Mouse (Mus musculus) embryonic facial prominence, embryonic 12.5 days (tissue): ENCODE measurements around the gene Casp7. TPM values are rescaled to one million over a fixed set of nuclear protein-coding genes. Genes with fewer than 3 reads are reported as not detected.

Experiments
- ATAC-seq: fragments of 200-750 bp; cut with Nextera tagmentation; 2 replicates; pipeline ENCODE4 v1.8.0; 2017; ENCODE audit not compliant: insufficient number of reproducible peaks, insufficient read depth, low FRiP score, low TSS enrichment
- H3K27ac ChIP-seq: fragments of 300-500 bp; sonication (generic); 2 replicates; pipeline ENCODE4 v1.5.1; 2016; ENCODE audit warnings: mild to moderate bottlenecking
- H3K27me3 ChIP-seq: fragments of 300-500 bp; sonication (generic); 2 replicates; pipeline ENCODE4 v1.6.1; 2016; ENCODE audit warnings: mild to moderate bottlenecking, moderate library complexity
- H3K36me3 ChIP-seq: fragments of 300-500 bp; sonication (generic); 2 replicates; pipeline ENCODE4 v1.6.1; 2016; ENCODE audit warnings: mild to moderate bottlenecking
- H3K4me1 ChIP-seq: fragments of 300-500 bp; sonication (generic); 2 replicates; pipeline ENCODE4 v1.6.1; 2016
- H3K4me2 ChIP-seq: fragments of 300-500 bp; sonication (generic); replicated peaks from 2 replicates; pipeline ENCODE4 v1.6.1; 2016; ENCODE audit warnings: mild to moderate bottlenecking, moderate library complexity
- H3K4me3 ChIP-seq: fragments of 300-500 bp; sonication (generic); 2 replicates; pipeline ENCODE4 v1.5.1; 2016; ENCODE audit warnings: mild to moderate bottlenecking
- H3K9ac ChIP-seq: fragments of 300-500 bp; sonication (generic); 2 replicates; pipeline ENCODE4 v1.6.1; 2016; ENCODE audit warnings: mild to moderate bottlenecking, moderate library complexity
- H3K9me3 ChIP-seq: fragments of 300-500 bp; sonication (generic); 2 replicates; pipeline ENCODE4 v1.6.1; 2016; ENCODE audit warnings: mild to moderate bottlenecking, moderate library complexity
- WGBS: fragments of 180-500 bp; shearing (Covaris S2); methylation state at CpG from one replicate; pipeline ENCODE4 v1.1.7; 2016; 5-methylcytosine and 5-hydroxymethylcytosine counted together
- polyA plus RNA-seq: library from polyadenylated mRNA; unstranded; fragments of >200 nt; fragmentation: Nextera tagmentation; extraction: Ambion mirVana; gene quantifications from 2 replicates; pipeline ENCODE4 v1.2.1, GENCODE M21; 2016

Casp7 gene
- polyA plus RNA-seq, 1 experiment from 2014 or later = 32.1 TPM

- H3K9me3 ChIP-seq = no peaks in the 10 kb centered on the region
- ATAC-seq = no peak
- H3K27ac ChIP-seq = no peak overlapping the region
These were observed 79.6 kb downstream of the Casp7 start for GRCm38 (mm10) chr19:56476546-56476945.

GRCm38 (mm10) chr19:56477253-56477652 is 80.3 kb downstream of the Casp7 start:
- ATAC-seq = no peak
- no peak overlapping the region for H3K27ac ChIP-seq
- H3K9me3 ChIP-seq = no peaks in the 10 kb centered on the region
- no peak overlapping the region for H3K4me3 ChIP-seq
- H3K4me2 ChIP-seq = no peak overlapping the region
- no peak overlapping the region for H3K9ac ChIP-seq
- no peaks in the 10 kb centered on the region for H3K27me3 ChIP-seq
- H3K4me1 ChIP-seq = no peaks in the 10 kb centered on the region; the same call in 1 of the 2 replicates
- H3K36me3 ChIP-seq = no peaks in the 10 kb centered on the region
- WGBS = 82% methylated on average over 5 of the region's 5 CpGs

More at GRCm38 (mm10) chr19:56476546-56476945, 79.6 kb downstream of the Casp7 start:
- Histone ChIP-seq H3K36me3 (no peaks in the 10 kb centered on the region), H3K4me3 (no peak overlapping the region), H3K4me1 (no peaks in the 10 kb centered on the region; the same call in 1 of the 2 replicates), H3K9ac (no peak overlapping the region), H3K4me2 (no peak overlapping the region), H3K27me3 (no peaks in the 10 kb centered on the region)
- 31% methylated on average over 2 of the region's 2 CpGs for WGBS

- H3K4me1 ChIP-seq = no peaks in the 10 kb centered on the region; the same call in 1 of the 2 replicates
- H3K4me3 ChIP-seq = no peak overlapping the region
- no peaks in the 10 kb centered on the region for H3K9me3 ChIP-seq
- ATAC-seq = no peak
- 64% methylated on average over 3 of the region's 3 CpGs for WGBS
- no peak overlapping the region for H3K4me2 ChIP-seq
- H3K27me3 ChIP-seq = no peaks in the 10 kb centered on the region
- no peaks in the 10 kb centered on the region for H3K36me3 ChIP-seq
- H3K9ac ChIP-seq = no peak overlapping the region
- H3K27ac ChIP-seq = no peak overlapping the region
These were observed 80.9 kb downstream of the Casp7 start for GRCm38 (mm10) chr19:56477832-56478231.

- Histone ChIP-seq H3K27ac (no peak overlapping the region), H3K4me3 (no peak overlapping the region), H3K36me3 (no peaks in the 10 kb centered on the region), H3K9me3 (no peaks in the 10 kb centered on the region), H3K27me3 (no peaks in the 10 kb centered on the region), H3K9ac (no peak overlapping the region), H3K4me2 (no peak overlapping the region), H3K4me1 (peaks cover 19% of the 10 kb centered on the region)
- ATAC-seq = no peak
- 75% methylated on average over 13 of the region's 13 CpGs for WGBS
These were observed 87.9 kb downstream of the Casp7 start for GRCm38 (mm10) chr19:56484630-56485375.

GRCm38 (mm10) chr19:56485376-56486271 is 88.7 kb downstream of the Casp7 start:
- no peak overlapping the region for H3K4me3 ChIP-seq
- no peak overlapping the region for H3K27ac ChIP-seq
- no peak overlapping the region for H3K9ac ChIP-seq
- no peak for ATAC-seq
- no peaks in the 10 kb centered on the region for H3K9me3 ChIP-seq
- H3K4me2 ChIP-seq = no peak overlapping the region
- H3K36me3 ChIP-seq = no peaks in the 10 kb centered on the region
- H3K4me1 ChIP-seq = peaks cover 19% of the 10 kb centered on the region
- H3K27me3 ChIP-seq = no peaks in the 10 kb centered on the region
- 60% methylated on average over 13 of the region's 13 CpGs for WGBS

GRCm38 (mm10) chr19:56486926-56487325 is 90.0 kb downstream of the Casp7 start:
- Histone ChIP-seq H3K4me3 (no peak overlapping the region), H3K27me3 (no peaks in the 10 kb centered on the region), H3K36me3 (no peaks in the 10 kb centered on the region), H3K27ac (no peak overlapping the region), H3K4me1 (peaks cover 19% of the 10 kb centered on the region), H3K4me2 (no peak overlapping the region), H3K9me3 (no peaks in the 10 kb centered on the region), H3K9ac (no peak overlapping the region)
- 82% methylated on average over 7 of the region's 7 CpGs for WGBS
- no peak for ATAC-seq

- no peak for ATAC-seq
- Histone ChIP-seq H3K27ac (no peak overlapping the region), H3K4me1 (peaks cover 19% of the 10 kb centered on the region), H3K9me3 (no peaks in the 10 kb centered on the region), H3K4me2 (no peak overlapping the region), H3K27me3 (no peaks in the 10 kb centered on the region), H3K36me3 (no peaks in the 10 kb centered on the region), H3K9ac (no peak overlapping the region), H3K4me3 (no peak overlapping the region)
- 89% methylated on average over 2 of the region's 2 CpGs for WGBS
These were observed 90.4 kb downstream of the Casp7 start for GRCm38 (mm10) chr19:56487339-56487738.

GRCm38 (mm10) chr19:56489601-56490000 is 92.7 kb downstream of the Casp7 start:
- Histone ChIP-seq H3K4me2 (no peak overlapping the region), H3K4me1 (peaks cover 16% of the 10 kb centered on the region), H3K27me3 (no peaks in the 10 kb centered on the region), H3K4me3 (no peak overlapping the region), H3K9me3 (no peaks in the 10 kb centered on the region), H3K36me3 (no peaks in the 10 kb centered on the region), H3K27ac (no peak overlapping the region), H3K9ac (no peak overlapping the region)
- 74% methylated on average over 6 of the region's 6 CpGs for WGBS
- no peak for ATAC-seq

Other genes starting within 250 kb of the Casp7 start
- 0.09 TPM in 1 of 2 replicates, not detected in the other for gene Habp2, start 110.0 kb upstream of the Casp7 start, polyA plus RNA-seq
- gene Nrap, start 7.1 kb upstream of the Casp7 start, polyA plus RNA-seq = 0.19 and 0.34 TPM in 2 replicates
- 0.28 and 0.62 TPM in 2 replicates for gene Plekhs1, start 64.5 kb downstream of the Casp7 start, polyA plus RNA-seq
- 19.8 and 20.7 TPM in 2 replicates for gene Dclre1a, start 151.1 kb downstream of the Casp7 start, polyA plus RNA-seq
- 18.8 and 19.1 TPM in 2 replicates for gene Nhlrc2, start 151.1 kb downstream of the Casp7 start, polyA plus RNA-seq